ENCODE assay signal across 9 mouse cellular contexts in the genomic region with DNA sequence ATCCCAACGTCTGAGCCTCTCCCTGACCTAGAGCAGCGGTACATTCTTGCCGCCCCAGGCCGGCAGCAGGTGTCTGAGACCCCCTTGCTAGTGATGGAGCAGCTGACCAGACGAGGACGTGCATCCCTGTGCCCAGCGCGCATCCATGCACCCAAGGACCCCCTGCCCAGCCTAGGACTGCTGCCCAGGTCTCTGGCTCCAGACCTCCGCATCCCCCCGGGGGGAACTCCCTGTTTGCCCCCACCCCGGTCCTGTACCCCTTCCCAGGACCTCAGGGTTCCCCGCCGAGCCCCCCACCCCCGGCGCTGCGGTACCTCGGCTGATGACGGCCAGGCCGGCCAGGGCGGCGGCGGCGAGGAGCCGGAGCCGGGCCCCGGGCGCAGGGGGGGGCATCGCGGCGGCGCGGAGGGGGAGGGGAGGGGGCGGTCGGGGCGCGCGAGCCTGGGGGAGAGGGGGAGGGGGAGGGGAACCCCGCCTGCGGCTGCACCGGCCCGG. TPM values are rescaled to one million over a fixed set of nuclear protein-coding genes. Genes with fewer than 3 reads are reported as not detected.
DNase-seq lines count a peak whose midpoint lies in the region; ATAC-seq and TF ChIP-seq lines count a peak whose summit lies in the region.
"Had no signal": no experiment of that assay in that cellular context is flagged by ENCODE, and none has a peak within 500 bp of the region (broad histone marks: within the 10 kb centered on the region; RNA-seq: fewer than 3 reads in every experiment).

Iglon5 (minus strand) TSS at position 445 of the 495 bp plus-strand sequence.

- TF ChIP-seq CTCF in liver, postnatal 0 days (IDR thresholded peaks at IDR 0.05; ENCODE audit: low read depth) = no peak

- H3K27ac ChIP-seq in heart, embryonic 16.5 days (ENCODE audit: low read length) = no peak within 1 kb of the TSS
- peak within 1 kb of the TSS; percentile 86 for H3K27ac ChIP-seq in hindbrain, embryonic 14.5 days
- no peak within 1 kb of the TSS for H3K27ac ChIP-seq in liver, postnatal 0 days (ENCODE audit: low read depth)

- ATAC-seq in heart, embryonic 16.5 days (replicated peaks; ENCODE audit: extremely low read depth, insufficient read depth, low FRiP score) = no peak
- ATAC-seq in hindbrain, embryonic 14.5 days (ENCODE audit: low FRiP score) = peak; percentile 68
- no peak for ATAC-seq in liver, postnatal 0 days

- H3K4me1 ChIP-seq in heart, embryonic 16.5 days (ENCODE audit: control insufficient read depth, insufficient read depth, low read length) = no peaks in the 10 kb centered on the region
- peaks cover 11% of the 10 kb centered on the region for H3K4me1 ChIP-seq in hindbrain, embryonic 14.5 days (replicated peaks; ENCODE audit: control insufficient read depth, insufficient read depth, low read length)
- H3K4me1 ChIP-seq in liver, postnatal 0 days (ENCODE audit: insufficient read depth) = no peaks in the 10 kb centered on the region

- H3K27me3 ChIP-seq in heart, embryonic 16.5 days (ENCODE audit: control insufficient read depth, insufficient read depth, low read length) = peaks cover 28% of the 10 kb centered on the region
- peaks cover 2% of the 10 kb centered on the region; the same call in 1 of the 2 replicates for H3K27me3 ChIP-seq in hindbrain, embryonic 14.5 days (ENCODE audit: control insufficient read depth, insufficient read depth, low read length)
- H3K27me3 ChIP-seq in liver, postnatal 0 days (ENCODE audit: insufficient read depth, low read length) = peaks cover 23% of the 10 kb centered on the region

- H3K9me3 ChIP-seq in heart, embryonic 16.5 days (replicated peaks; ENCODE audit: control insufficient read depth, low read length) = no peaks in the 10 kb centered on the region
- no peaks in the 10 kb centered on the region for H3K9me3 ChIP-seq in hindbrain, embryonic 14.5 days (ENCODE audit: control insufficient read depth, low read length)
- H3K9me3 ChIP-seq in liver, postnatal 0 days (ENCODE audit: low read length) = no peaks in the 10 kb centered on the region

- peak within 1 kb of the TSS; percentile 39 for H3K4me3 ChIP-seq in heart, embryonic 16.5 days (ENCODE audit: low read length)
- H3K4me3 ChIP-seq in hindbrain, embryonic 14.5 days (replicated peaks; ENCODE audit: low read length) = peak within 1 kb of the TSS; percentile 64
- 0 out of 2 replicates have a peak within 1 kb of the TSS, but pooled peaks have one; percentile 2 for H3K4me3 ChIP-seq in liver, postnatal 0 days (ENCODE audit: low read depth, low read length)

- no peak for DNase-seq in heart, postnatal 10 days
- peak; percentile 75 to 77 for DNase-seq in cerebellum, postnatal 10 days
- DNase-seq in hindbrain, embryonic 14.5 days (ENCODE audit: low spot score) = no peak
- no peak for DNase-seq in liver, postnatal 0 days
- DNase-seq in ovary, postnatal 10 days (ENCODE audit: low spot score) = no peak
- no peak for DNase-seq in gastrocnemius, postnatal 36 days
- no peak for DNase-seq in thymus, postnatal 10 days (ENCODE audit: low spot score in 2 of 2)

- 0 out of 2 replicates have a peak within 1 kb of the TSS, but pooled peaks have one; percentile 31 for H3K9ac ChIP-seq in heart, embryonic 16.5 days (ENCODE audit: low read length)
- peak within 1 kb of the TSS; percentile 96 for H3K9ac ChIP-seq in hindbrain, embryonic 14.5 days
- no peak within 1 kb of the TSS for H3K9ac ChIP-seq in liver, postnatal 0 days (replicated peaks)

- 2% methylated on average over 22 of the region's 41 CpGs for WGBS in heart, embryonic 16.5 days
- WGBS in hindbrain, embryonic 14.5 days = under 1% methylated on average over 26 of the region's 41 CpGs
- 8% methylated on average over 16 of the region's 41 CpGs for WGBS in liver, postnatal 0 days (ENCODE audit: insufficient replicate concordance)

- TF ChIP-seq EP300 in liver, postnatal 0 days (IDR thresholded peaks at IDR 0.05; ENCODE audit: low read depth) = no peak

- H3K4me2 ChIP-seq in heart, embryonic 16.5 days (ENCODE audit: low read depth, low read length) = peak within 1 kb of the TSS; percentile 59
- peak within 1 kb of the TSS; percentile 76 for H3K4me2 ChIP-seq in hindbrain, embryonic 14.5 days (replicated peaks)
- H3K4me2 ChIP-seq in liver, postnatal 0 days (ENCODE audit: low read depth, low read length) = peak within 1 kb of the TSS; percentile 35; the same call in 1 of the 2 replicates

- H3K36me3 ChIP-seq in heart, embryonic 16.5 days (ENCODE audit: control insufficient read depth, insufficient read depth) = no peaks in the 10 kb centered on the region
- no peaks in the 10 kb centered on the region for H3K36me3 ChIP-seq in hindbrain, embryonic 14.5 days (replicated peaks; ENCODE audit: control insufficient read depth, insufficient read depth)
- H3K36me3 ChIP-seq in liver, postnatal 0 days (replicated peaks; ENCODE audit: insufficient read depth, low read length) = no peaks in the 10 kb centered on the region

- intact Hi-C loops in heart, postnatal 10 days (cut with DNase I) = no loop called here
- intact Hi-C loops in gastrocnemius, postnatal 36 days (cut with DNase I) = no loop called here

RNA-seq across cellular contexts. Expression of gene Iglon5, which starts in this region (rescaled TPM):
- 0.06 TPM in 1 of 2 replicates, not detected in the other for polyA plus RNA-seq in heart, embryonic 16.5 days (2015; fragmentation: Nextera tagmentation; extraction: Ambion mirVana)
- under 1 TPM; 0.37 to 0.89 TPM for total RNA-seq in heart, postnatal 10 days (2021)
- polyA plus RNA-seq in hindbrain, embryonic 14.5 days (2014; fragmentation: Nextera tagmentation; extraction: Ambion mirVana) = 10.0 and 11.1 TPM in 2 replicates
- polyA plus RNA-seq in liver, postnatal 0 days (2015; fragmentation: Nextera tagmentation; extraction: Ambion mirVana) = not detected in 2 replicates
- under 1 TPM; 0.23 to 0.27 TPM for total RNA-seq in gastrocnemius, postnatal 36 days (2021)
- total RNA-seq: hematopoietic stem cell, adult 5-6 weeks had no signal

Comparison
In these comparisons a context has a peak if more than half of its experiments do, and no peak if none do; other contexts are left out.
1. RNA of gene Iglon5 (polyA plus RNA-seq): 10.0 to 11.1 TPM in hindbrain, embryonic 14.5 days; 0.06 TPM in heart, embryonic 16.5 days and not detected in liver, postnatal 0 days; every median in the first group is over 10 times any median in the second.
2. H3K4me3 ChIP-seq: peak in every context shown above with its lines; median percentile 64 in hindbrain, embryonic 14.5 days; 39 in heart, embryonic 16.5 days; 2 in liver, postnatal 0 days.
3. DNase-seq: peak in cerebellum, postnatal 10 days (2 of 2); none in heart, postnatal 10 days (0 of 2), hindbrain, embryonic 14.5 days (single experiment), liver, postnatal 0 days (single experiment), ovary, postnatal 10 days (single experiment), gastrocnemius, postnatal 36 days (0 of 2) and thymus, postnatal 10 days (0 of 2).
4. Peak in every context shown above with its lines, with median percentiles within 50 percentile points of each other: H3K4me2 ChIP-seq.